Mouse (Mus musculus) spleen, embryonic (tissue): ENCODE data around the gene Hnrnpr.

Experiments used
- CTCF ChIA-PET: fragments of 350-600 bp; sonication (Branson Sonifier 250); formaldehyde crosslinking; loops from one replicate; lab custom pipeline; 2022; lab: Charles Lee

Hnrnpr gene

DNA sequence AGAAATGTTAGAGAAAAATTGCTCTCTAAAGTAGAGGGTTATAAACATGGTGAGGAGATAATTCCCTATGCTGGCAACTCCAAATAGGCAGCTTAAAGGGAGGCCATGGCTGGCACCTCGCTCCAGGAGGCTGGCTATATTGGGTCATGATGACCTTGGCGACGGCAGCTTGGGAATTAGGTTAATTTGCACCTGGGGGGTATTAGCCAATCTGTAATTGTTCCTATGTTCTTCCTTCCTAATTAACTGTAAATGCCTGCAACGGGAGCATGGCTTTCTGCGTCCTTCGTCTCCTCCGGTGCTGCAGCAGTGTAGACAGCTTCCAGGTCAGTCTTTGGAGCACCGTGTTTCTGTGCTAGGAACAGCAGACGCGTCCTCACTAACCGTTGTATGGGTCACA lies 76.5 kb downstream of the Hnrnpr start:
- CTCF ChIA-PET = no interaction called here

GRCm38 (mm10) chr4:136401806-136402205 lies 91.1 kb downstream of the Hnrnpr start:
- CTCF ChIA-PET = interaction anchor here (0.6 kb wide), 1 partner anchor 110 kb away, joined by 3 read pairs; no protein-coding TSS in a partner anchor

DNA sequence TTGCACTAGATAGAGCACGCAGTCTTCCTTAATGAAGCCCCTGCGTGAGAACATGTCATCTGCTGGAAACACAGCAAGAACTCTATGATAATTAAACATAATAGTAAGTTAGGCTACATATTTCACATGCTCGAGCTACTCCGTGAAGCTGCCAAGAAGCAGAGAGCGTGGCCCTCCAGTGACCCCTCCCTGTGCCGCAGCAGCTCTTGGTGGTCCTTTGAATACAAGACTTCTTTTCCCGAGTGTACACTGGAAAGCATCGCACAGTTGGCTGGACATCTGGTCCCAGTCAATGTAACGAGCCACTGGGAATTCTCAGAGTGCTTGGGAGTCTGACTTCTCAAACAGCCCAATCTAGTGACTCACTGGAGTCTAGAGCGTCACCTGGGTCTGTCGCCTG lies 97.1 kb downstream of the Hnrnpr start:
- CTCF ChIA-PET = no interaction called here
